Mouse (Mus musculus) cerebellum, adult (tissue): ENCODE results near the gene Ano10.
A peak's percentile ranks its signal among the peaks of the same experiment; 100 is the strongest.

ENCODE experiments used
- ATAC-seq: cut with Nextera tagmentation; 2 replicates; pipeline ENCODE4 v1.9.2; 2017; ENCODE audit warnings: mild to moderate bottlenecking, moderate library complexity, mixed read lengths; ENCODE audit not compliant: insufficient number of reproducible peaks, low FRiP score, low TSS enrichment

Gene Ano10

GRCm38 (mm10) chr9:122247430-122248027 lies 46.7 kb downstream of the Ano10 start:
- no peak for ATAC-seq

DNA sequence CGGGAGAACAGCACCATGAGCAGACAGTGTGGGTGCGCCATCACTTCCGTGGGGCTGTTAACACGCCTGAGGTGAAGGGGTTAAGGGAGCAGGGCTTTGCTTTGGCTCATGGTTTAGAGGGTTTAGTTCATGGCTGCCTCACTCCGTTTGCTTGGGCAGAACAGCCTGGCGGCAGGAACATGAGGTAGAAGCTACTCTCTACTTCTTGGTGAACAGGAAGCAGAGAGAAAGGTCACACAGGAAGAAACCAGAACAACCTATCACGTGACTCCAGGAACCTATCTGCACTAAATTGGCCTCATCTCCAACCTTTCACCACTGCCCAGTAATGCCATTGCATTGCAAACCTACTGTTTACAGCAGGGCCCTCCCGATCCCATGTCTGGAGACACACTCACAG lies 48.3 kb downstream of the Ano10 start:
- no peak for ATAC-seq

- ATAC-seq, result no peak
These were observed 48.8 kb downstream of the Ano10 start for GRCm38 (mm10) chr9:122245471-122245870.

DNA sequence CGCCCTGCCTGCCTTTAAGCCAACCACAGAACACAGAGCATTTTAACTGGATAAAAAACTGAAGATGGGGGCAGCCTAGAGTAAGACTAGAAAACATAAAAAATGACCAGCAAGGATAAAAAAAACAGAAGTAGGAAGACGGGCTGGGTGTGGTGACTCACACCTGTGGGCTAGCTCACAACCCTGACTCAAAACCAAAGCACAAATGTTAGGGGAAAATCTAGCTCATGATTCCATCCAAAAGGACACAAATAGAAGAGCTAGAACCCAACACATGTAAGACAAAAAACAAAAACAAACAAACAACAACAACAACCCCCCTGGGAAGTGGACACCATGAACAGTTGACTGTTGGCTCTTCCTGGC lies 49.4 kb downstream of the Ano10 start:
- ATAC-seq, result no peak

GRCm38 (mm10) chr9:122244080-122244799 lies 50.0 kb downstream of the Ano10 start:
- no peak for ATAC-seq

GRCm38 (mm10) chr9:122243297-122243696 lies 50.9 kb downstream of the Ano10 start:
- no peak for ATAC-seq

DNA sequence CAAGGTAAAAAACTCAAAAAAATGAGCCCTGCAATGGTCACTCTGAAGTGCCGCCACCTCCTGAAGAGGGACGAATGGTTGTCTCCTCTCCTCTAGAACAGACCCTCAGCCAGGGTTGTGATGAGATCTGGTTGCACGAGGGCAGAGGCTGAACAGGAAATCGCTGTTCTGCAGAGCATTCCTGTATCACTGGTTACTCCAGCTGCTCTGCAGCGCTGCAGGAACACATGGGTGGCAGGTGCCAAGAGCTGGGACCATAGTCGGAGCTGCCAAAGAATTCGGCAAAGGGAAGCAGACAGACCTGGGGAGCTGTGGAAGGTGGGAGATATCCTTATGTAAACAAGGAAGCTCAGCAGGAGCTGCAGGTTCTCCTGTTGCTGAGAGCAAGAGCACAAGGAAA lies 51.4 kb downstream of the Ano10 start:
- no peak for ATAC-seq

DNA sequence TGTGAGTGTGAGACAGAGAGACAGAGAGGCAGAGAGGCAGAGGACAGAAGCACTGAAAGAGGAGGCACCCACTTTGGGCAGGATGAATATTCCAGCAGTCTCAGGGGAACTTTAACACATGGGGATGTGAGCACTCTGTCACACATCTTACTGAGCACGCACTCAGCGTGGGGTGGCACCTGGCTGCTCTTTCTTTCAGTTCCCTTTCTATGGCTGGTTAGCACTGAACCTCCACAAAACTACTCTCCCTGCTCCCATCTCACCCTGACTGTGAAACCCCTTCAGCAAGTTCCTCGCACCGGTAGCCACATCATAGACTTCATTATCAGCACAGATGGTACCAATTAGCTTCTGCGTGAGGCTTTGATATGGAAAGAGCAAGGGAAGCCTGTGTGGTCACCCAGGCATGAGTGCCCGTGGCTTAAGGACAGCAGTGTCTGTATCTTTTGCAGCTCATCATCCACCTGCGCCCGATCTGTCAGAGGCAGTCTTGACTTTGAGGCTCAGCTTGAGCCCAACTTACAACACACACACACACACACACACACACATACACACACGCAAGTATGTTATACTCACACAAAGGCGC lies 52.3 kb downstream of the Ano10 start:
- ATAC-seq, result no peak

DNA sequence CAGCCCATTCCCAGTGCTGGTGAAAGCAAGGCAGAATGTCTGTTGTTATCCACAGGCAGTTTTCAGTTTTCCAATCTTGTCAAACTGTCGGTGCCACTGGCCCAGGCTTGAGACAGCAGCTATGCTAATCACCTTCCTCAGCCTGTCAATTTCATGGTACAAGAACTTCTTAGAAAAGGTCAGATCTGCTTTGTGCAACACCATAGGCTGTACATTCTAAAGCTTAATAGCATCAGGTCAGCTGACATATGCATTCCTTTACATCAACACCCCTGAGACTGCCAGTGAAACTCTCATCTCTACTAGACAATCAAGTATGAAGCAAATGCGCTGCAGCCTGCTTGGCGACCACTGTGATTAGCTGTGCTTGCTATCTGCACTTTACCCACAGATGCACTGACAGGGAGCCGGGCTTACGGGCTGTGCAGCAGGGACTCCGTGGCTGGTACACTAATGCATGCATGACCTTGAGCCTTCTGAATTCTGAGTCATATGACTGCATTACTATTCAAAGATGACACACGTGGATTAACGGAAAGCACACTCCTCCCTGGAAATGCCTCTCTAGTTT lies 53.5 kb downstream of the Ano10 start:
- ATAC-seq, result no peak

GRCm38 (mm10) chr9:122234741-122235140 lies 59.5 kb downstream of the Ano10 start:
- no peak for ATAC-seq

- no peak for ATAC-seq
These were observed 60.3 kb downstream of the Ano10 start for GRCm38 (mm10) chr9:122233972-122234345.

GRCm38 (mm10) chr9:122233316-122233971 lies 60.8 kb downstream of the Ano10 start:
- no peak for ATAC-seq

DNA sequence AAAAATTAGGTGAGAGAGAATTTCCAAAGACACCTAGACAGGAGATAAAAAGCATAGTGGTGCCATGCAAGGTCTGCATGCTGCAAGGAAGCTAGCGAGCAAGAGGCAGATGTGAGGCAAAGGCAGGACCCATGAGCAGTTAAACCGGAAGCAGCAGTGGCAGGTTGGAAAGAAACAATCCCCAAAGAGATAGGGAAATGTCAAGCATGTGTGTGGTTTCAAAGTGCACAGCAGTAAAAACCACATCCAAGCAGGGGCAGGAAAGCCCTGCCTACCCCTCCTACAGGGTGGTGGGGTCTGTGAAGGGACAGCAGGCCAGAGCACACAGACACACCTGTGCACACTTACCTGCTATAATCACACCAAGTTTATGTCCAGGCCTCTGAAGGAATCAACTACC lies 61.3 kb downstream of the Ano10 start:
- ATAC-seq, result no peak

DNA sequence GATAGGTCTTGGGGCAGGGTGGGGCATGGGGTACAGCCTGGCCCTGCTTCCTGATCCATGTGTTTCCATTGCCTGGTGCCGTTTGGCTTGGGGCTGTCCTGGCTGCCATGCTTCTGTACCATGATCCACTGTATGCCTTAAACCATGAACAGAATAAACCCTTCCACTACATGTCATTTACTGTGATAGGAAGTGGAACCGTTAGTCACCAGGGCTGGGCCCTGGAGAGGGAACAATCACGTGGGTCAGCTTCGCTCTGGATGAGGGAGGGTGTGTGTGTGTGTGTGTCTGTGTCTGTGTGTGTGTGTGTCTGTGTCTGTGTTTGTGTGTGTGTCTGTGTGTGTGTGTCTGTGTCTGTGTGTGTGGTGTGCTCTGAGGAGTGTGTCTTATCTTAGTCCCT lies 63.5 kb downstream of the Ano10 start:
- no peak for ATAC-seq

- no peak for ATAC-seq
These were observed 67.8 kb downstream of the Ano10 start for GRCm38 (mm10) chr9:122226419-122226818.

- ATAC-seq, result peak; percentile 61; the same call in 1 of the 2 replicates
These were observed 68.9 kb downstream of the Ano10 start for GRCm38 (mm10) chr9:122225309-122225708.

DNA sequence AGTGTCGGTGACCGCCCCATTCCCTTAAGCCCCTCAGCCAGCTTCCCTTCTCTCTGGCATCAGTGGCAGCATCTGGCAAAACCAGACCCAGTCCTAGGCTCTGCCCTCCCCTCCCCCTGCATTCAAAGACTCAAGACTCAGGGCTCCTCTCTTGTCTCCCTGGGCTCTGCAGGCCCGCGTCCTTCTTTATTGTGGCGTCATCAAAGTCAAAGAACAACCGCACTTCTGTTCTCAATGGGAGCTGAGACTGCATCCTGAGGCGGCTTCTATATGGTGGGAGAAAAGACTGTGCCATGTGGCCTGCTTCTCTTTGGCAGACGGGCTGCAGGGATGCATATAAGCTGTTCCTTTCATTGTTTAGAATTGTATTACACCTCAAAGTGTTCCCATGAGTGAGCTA lies 71.2 kb downstream of the Ano10 start:
- no peak for ATAC-seq

DNA sequence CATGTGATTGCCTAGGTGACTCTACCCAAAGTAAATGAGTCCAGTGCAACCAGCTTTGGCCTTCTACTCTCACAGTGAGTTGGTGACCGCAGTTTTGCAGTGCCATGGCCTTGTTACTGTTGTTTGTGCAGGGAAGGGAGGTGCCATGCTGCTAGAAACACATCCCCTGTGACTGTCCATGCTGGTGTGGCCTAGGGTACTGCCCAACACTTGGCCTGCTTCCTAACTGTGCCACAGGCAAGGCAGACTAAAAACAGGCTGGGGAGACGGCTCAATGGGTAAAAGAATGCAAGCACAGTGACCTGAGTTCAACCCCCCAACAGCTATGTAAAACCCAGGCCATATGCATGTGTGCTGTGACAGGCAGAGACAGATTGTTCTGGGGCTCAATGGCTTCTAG lies 74.3 kb downstream of the Ano10 start:
- no peak for ATAC-seq

- ATAC-seq, result no peak
These were observed 77.2 kb downstream of the Ano10 start for GRCm38 (mm10) chr9:122216945-122217529.

DNA sequence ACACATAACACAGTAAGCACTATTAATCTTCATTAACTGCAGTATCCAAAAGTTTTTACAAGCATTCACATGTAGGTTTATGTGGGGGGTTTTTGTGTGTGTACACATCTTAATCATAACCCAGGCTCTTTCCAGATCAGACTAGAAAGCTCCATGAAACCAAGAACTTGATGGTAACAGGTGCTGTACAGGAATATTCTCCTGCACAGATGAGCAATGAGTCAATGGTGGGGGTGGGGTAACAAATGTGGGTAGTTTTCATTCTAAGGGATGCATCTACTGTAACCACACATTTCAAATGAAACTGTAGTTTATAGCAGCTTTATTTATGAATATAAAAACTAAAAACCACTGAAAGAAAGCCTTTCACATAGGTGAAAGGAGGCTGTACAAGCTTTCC lies 79.1 kb downstream of the Ano10 start:
- ATAC-seq, result no peak

- no peak for ATAC-seq
These were observed 85.9 kb downstream of the Ano10 start for GRCm38 (mm10) chr9:122208311-122208710.
